Mouse (Mus musculus): ENCODE data around the gene Syt12.

GRCm38 (mm10) chr19:4492526-4493296, 15.5 kb upstream of the Syt12 start:
- TF ChIP-seq POLR2A (IDR thresholded peaks at IDR 0.05; ENCODE audit: borderline replicate concordance, insufficient read depth, low read length) (0 out of 2 replicates have a peak, but pooled peaks have one; percentile 13), CTCF (IDR thresholded peaks at IDR 0.05; ENCODE audit: borderline replicate concordance, insufficient read depth, low read depth, low read length) (0 out of 2 replicates have a peak, but pooled peaks have one; percentile 4)

All from cerebellum, adult 2 months (tissue).